Mouse (Mus musculus) urinary bladder, adult 18-20 months (tissue): ENCODE results near the gene Olfr681.
"Not testable (repeated sequence)": the region's sequence is repeated elsewhere in the genome, so short reads cannot be mapped to it uniquely, and the experiment has no call there.

Experiments
- DNase-seq, 2 experiments: peaks; one replicate each; pipeline ENCODE4 v3.0.0; 2022; ENCODE audit warnings: low spot score in 2 of 2, mixed read lengths in 2 of 2

Olfr681 gene

GRCm38 (mm10) chr7:105116536-105116935 lies at the start of gene Olfr681:
TSS of gene Olfr681 (plus strand) at chr7:105116836.
- no peak for DNase-seq

- DNase-seq = no peak
Observed at GRCm38 (mm10) chr7:105080905-105081304, 35.7 kb upstream of the Olfr681 start, which contains the start of gene Olfr679. TSS of gene Olfr679 (plus strand) at chr7:105081205.

- not testable (repeated sequence) for DNase-seq
Observed at GRCm38 (mm10) chr7:105092717-105093116, 23.9 kb upstream of the Olfr681 start, which contains the start of gene Olfr680-ps1. TSS of gene Olfr680-ps1 (minus strand) at chr7:105092817.

- no peak for DNase-seq
Observed at GRCm38 (mm10) chr7:105141275-105141674, 24.6 kb downstream of the Olfr681 start.

GRCm38 (mm10) chr7:105146912-105147311 lies 30.3 kb downstream of the Olfr681 start, which contains the start of gene Olfr683:
TSS of gene Olfr683 (minus strand) at chr7:105147012.
- no peak for DNase-seq

- no peak for DNase-seq
Observed at GRCm38 (mm10) chr7:105163553-105163952, 46.9 kb downstream of the Olfr681 start, which contains the start of gene Olfr684. TSS of gene Olfr684 (minus strand) at chr7:105163653.

GRCm38 (mm10) chr7:105170773-105171172 lies 54.1 kb downstream of the Olfr681 start:
- DNase-seq = no peak
